Mouse (Mus musculus) inflammation-experienced regulatory T-cells, adult 6 months (primary cell): ENCODE data around the gene Olfr171. TPM values are rescaled to one million over a fixed set of nuclear protein-coding genes. Genes with fewer than 3 reads are reported as not detected.
"Not testable (repeated sequence)": the region's sequence is repeated elsewhere in the genome, so short reads cannot be mapped to it uniquely, and the experiment has no call there.

ENCODE experiments used
- ATAC-seq: one replicate; pipeline ENCODE4 v1.8.0; 2017
- polyA plus RNA-seq, 3 experiments: library from polyadenylated mRNA; unstranded; fragments of 100-300 nt; shearing (Covaris generic); gene quantifications; one replicate each; pipeline ENCODE4 v1.2.1; 2017

Gene Olfr171
- not detected for polyA plus RNA-seq

DNA sequence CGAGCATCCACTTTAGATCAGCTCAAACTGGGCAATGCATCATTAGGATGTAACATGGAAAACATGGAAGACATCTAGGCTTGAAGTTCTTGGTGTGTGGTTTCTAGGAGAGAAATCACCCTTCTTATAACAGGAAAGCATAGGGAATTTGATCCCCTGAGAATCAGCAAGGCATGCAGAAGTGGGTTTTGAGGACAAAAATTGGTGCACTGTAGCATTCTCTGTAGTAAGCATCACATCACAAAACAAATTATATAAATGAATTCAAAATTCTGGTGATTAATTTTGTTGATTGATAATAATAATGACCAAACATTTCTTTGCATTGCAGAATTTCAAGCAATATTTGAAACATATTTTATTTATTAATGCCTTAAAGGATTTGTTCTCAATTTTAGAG is at the start of gene Olfr171:
Olfr171 (minus strand) TSS at position 101 of the 400 bp plus-strand sequence.
- ATAC-seq = no peak

DNA sequence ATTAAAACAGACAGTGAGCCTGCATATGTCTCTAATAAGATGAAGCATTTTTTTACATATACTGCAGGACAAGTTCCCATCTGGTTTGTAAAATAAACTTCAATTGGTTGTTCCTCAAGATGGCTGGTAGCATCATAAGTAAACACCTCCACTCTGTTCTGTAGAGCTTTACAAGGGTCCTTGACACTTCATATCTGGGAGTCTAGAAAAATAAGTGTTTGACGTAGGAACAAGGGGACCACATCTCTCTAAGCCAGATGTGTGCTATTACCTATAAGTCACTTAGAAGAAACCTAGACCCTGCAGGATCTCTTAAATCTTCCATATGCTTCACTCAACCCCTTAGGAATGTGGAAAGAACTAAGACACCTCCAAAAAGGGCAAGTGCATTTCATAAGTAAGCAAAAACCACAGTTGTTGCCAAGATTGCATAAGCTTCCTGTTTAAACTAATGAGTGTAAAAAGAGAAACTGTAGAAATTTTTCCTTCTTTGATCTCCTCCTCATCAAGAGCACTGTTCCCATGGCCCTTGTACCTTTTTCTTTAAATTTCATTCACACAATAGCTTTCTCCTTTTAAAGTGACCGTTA is 41.1 kb upstream of the Olfr171 start:
- ATAC-seq = no peak

DNA sequence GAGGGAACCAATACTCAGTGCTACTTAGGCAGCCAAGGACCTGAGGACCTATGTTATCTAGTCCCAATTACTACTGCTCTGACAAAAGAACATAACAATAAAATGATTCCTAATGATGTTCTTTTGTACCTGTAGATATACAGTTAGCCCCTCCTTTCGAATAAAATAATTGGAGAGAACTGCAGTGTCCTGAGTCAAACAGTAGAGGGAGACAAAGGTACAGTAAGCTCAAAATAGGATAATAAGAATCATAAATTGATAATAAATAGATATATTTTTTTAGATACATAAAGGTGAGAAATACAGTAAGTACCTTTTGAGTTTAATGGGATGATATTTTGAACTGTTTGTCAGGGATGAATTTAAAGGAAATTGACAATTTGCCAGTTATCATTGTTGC is 36.6 kb upstream of the Olfr171 start:
- no peak for ATAC-seq

DNA sequence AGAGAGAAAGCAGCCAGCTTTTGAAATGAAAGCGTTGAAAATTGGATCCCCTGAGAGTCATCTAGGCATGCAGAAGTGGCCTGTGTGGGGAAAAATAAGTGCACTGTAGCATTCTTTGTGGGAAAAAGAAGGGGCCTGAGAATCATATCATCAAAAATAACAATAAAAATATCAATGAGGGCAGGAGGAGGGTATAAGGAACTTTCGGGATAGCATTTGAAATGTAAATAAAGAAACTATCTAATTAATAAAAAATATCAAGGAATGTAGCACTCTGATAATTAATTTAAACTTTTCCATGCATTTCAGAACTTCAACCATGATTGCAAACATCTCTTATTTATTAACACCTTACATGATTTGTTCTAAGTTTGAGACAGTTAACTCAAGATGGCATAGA is 17.9 kb downstream of the Olfr171 start, which contains the start of gene Olfr170:
Olfr170 (minus strand) TSS at position 101 of the 400 bp plus-strand sequence.
- not testable (repeated sequence) for ATAC-seq

DNA sequence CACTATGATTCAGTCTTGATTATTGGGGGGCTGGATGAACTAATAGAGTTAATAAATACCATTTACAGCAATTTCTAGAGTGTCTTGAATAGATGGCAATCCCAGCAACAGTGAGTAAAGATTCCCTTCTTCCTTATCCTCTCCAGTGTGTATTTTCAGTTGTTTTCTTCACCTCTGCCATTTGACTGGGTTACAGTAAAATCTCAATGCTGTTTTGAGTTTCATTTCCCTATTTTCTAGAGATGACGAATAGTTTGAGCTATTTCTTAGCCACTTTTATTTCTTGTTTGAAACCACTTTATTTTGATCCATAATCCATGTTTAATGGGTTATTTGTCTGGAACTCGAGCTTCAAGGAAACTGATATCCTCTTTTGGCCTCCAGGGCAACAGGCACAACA is 26.6 kb downstream of the Olfr171 start:
- no peak for ATAC-seq

Other genes starting within 250 kb of the Olfr171 start
- gene Olfr165, start 206.8 kb downstream of the Olfr171 start, polyA plus RNA-seq = not detected
- not detected for gene Olfr166, start 146.2 kb downstream of the Olfr171 start, polyA plus RNA-seq
- gene Olfr167, start 107.7 kb downstream of the Olfr171 start, polyA plus RNA-seq = under 1 TPM in 1 of 3 experiments, not detected in 2; 0.05 TPM
- gene Olfr168, start 94.4 kb downstream of the Olfr171 start, polyA plus RNA-seq = not detected
- gene Olfr169, start 58.1 kb downstream of the Olfr171 start, polyA plus RNA-seq = not detected
- not detected for gene Olfr170, start 18.0 kb downstream of the Olfr171 start, polyA plus RNA-seq
- gene Lamp3, start 76.5 kb upstream of the Olfr171 start, polyA plus RNA-seq = not detected
- 10 to 100 TPM; 11.8 to 27.1 (median 14.7) TPM for gene B3gnt5, start 130.3 kb upstream of the Olfr171 start, polyA plus RNA-seq